ENCODE assay signal across 11 mouse cellular contexts in genomic region chr5:37817658-37818532, GRCm38 (mm10). TPM values are rescaled to one million over a fixed set of nuclear protein-coding genes. Genes with fewer than 3 reads are reported as not detected.
DNase-seq lines count a peak whose midpoint lies in the region; ATAC-seq lines count a peak whose summit lies in the region.
"Had no signal": no experiment of that assay in that cellular context is flagged by ENCODE, and none has a peak within 500 bp of the region (broad histone marks: within the 10 kb centered on the region; RNA-seq: fewer than 3 reads in every experiment).

No protein-coding gene starts in this region.

- no peaks in the 10 kb centered on the region for H3K9me3 ChIP-seq in intestine, embryonic 14.5 days (ENCODE audit: control insufficient read depth, low read length)
- H3K9me3 ChIP-seq in intestine, embryonic 15.5 days = no peaks in the 10 kb centered on the region
- no peaks in the 10 kb centered on the region for H3K9me3 ChIP-seq in embryonic facial prominence, embryonic 11.5 days (replicated peaks; ENCODE audit: control insufficient read depth, low read length)
- H3K9me3 ChIP-seq in limb, embryonic 10.5 days (replicated peaks) = no peaks in the 10 kb centered on the region
- H3K9me3 ChIP-seq: neural tube, embryonic 13.5 days had no signal

- H3K4me2 ChIP-seq in intestine, embryonic 14.5 days (ENCODE audit: low read length) = no peak overlapping the region
- no peak overlapping the region for H3K4me2 ChIP-seq in intestine, embryonic 15.5 days (replicated peaks)
- peak overlapping the region; percentile 40 for H3K4me2 ChIP-seq in embryonic facial prominence, embryonic 11.5 days (ENCODE audit: low read depth, low read length)

- ATAC-seq in intestine, embryonic 14.5 days (replicated peaks; ENCODE audit: low FRiP score, low TSS enrichment, low read depth) = no peak
- ATAC-seq in intestine, embryonic 15.5 days = no peak
- no peak for ATAC-seq in embryonic facial prominence, embryonic 11.5 days (replicated peaks; ENCODE audit: insufficient number of reproducible peaks, low FRiP score, low TSS enrichment, low read depth)

- no peaks in the 10 kb centered on the region for H3K4me1 ChIP-seq in intestine, embryonic 14.5 days (replicated peaks; ENCODE audit: control insufficient read depth, insufficient read depth, low read length)
- 0 out of 2 replicates have a peak, but pooled peaks cover 4% of the 10 kb centered on the region for H3K4me1 ChIP-seq in intestine, embryonic 15.5 days (replicated peaks)
- H3K4me1 ChIP-seq in embryonic facial prominence, embryonic 11.5 days (ENCODE audit: control insufficient read depth, insufficient read depth, low read length) = 0 out of 2 replicates have a peak, but pooled peaks cover 4% of the 10 kb centered on the region
- H3K4me1 ChIP-seq in limb, embryonic 10.5 days = peaks cover 66% of the 10 kb centered on the region

- peaks cover 96% of the 10 kb centered on the region for H3K27me3 ChIP-seq in intestine, embryonic 14.5 days (replicated peaks; ENCODE audit: control insufficient read depth, insufficient read depth, low read length)
- peaks cover 92% of the 10 kb centered on the region for H3K27me3 ChIP-seq in intestine, embryonic 15.5 days (replicated peaks)
- peaks cover 36% of the 10 kb centered on the region for H3K27me3 ChIP-seq in embryonic facial prominence, embryonic 11.5 days (ENCODE audit: control insufficient read depth, insufficient read depth, low read length)
- H3K27me3 ChIP-seq in limb, embryonic 10.5 days (ENCODE audit: low read depth, poor library complexity, severe bottlenecking) = peaks cover 91% of the 10 kb centered on the region

- peak; percentile 68 for DNase-seq in intestine, embryonic 14.5 days (ENCODE audit: low spot score)
- peak; percentile 25 for DNase-seq in ZHBTc4 (ENCODE audit: low read depth, low spot score)
- DNase-seq in embryonic facial prominence, embryonic 11.5 days (ENCODE audit: low spot score) = no peak
- DNase-seq in limb, embryonic 10.5 days (ENCODE audit: low spot score) = peak; percentile 64
- DNase-seq in right cerebral cortex, postnatal 4 days = no peak
- DNase-seq in layer of hippocampus, postnatal 10 days (ENCODE audit: low spot score in 2 of 2) = no peak
- no peak for DNase-seq in spleen, postnatal 36 days (ENCODE audit: low spot score in 2 of 2)
- DNase-seq: liver; lung, postnatal 36 days had no signal

- no peak overlapping the region for H3K4me3 ChIP-seq in intestine, embryonic 14.5 days (ENCODE audit: low read depth, low read length)
- H3K4me3 ChIP-seq in intestine, embryonic 15.5 days (replicated peaks) = no peak overlapping the region
- peak overlapping the region; percentile 25 for H3K4me3 ChIP-seq in embryonic facial prominence, embryonic 11.5 days (ENCODE audit: low read depth, low read length)
- H3K4me3 ChIP-seq in limb, embryonic 10.5 days = peak overlapping the region; percentile 47
- H3K4me3 ChIP-seq: neural tube, embryonic 13.5 days had no signal

- 4% methylated on average over 34 of the region's 34 CpGs for WGBS in intestine, embryonic 14.5 days
- 3% methylated on average over 34 of the region's 34 CpGs for WGBS in intestine, embryonic 15.5 days
- WGBS in embryonic facial prominence, embryonic 11.5 days = 2% methylated on average over 34 of the region's 34 CpGs
- 3% methylated on average over 34 of the region's 34 CpGs for WGBS in limb, embryonic 10.5 days

- H3K36me3 ChIP-seq in intestine, embryonic 14.5 days (ENCODE audit: control insufficient read depth, insufficient read depth, low read length) = no peaks in the 10 kb centered on the region
- no peaks in the 10 kb centered on the region for H3K36me3 ChIP-seq in intestine, embryonic 15.5 days
- H3K36me3 ChIP-seq in embryonic facial prominence, embryonic 11.5 days (replicated peaks; ENCODE audit: control insufficient read depth, insufficient read depth, low read depth, low read length) = no peaks in the 10 kb centered on the region
- H3K36me3 ChIP-seq in limb, embryonic 10.5 days = peaks cover 20% of the 10 kb centered on the region
- H3K36me3 ChIP-seq: neural tube, embryonic 13.5 days had no signal

- no peak overlapping the region for H3K27ac ChIP-seq in intestine, embryonic 14.5 days (ENCODE audit: low read depth)
- no peak overlapping the region for H3K27ac ChIP-seq in intestine, embryonic 15.5 days
- H3K27ac ChIP-seq in embryonic facial prominence, embryonic 11.5 days (replicated peaks; ENCODE audit: low read depth, low read length) = peak overlapping the region; percentile 59
- peak overlapping the region; percentile 85 for H3K27ac ChIP-seq in limb, embryonic 10.5 days
- H3K27ac ChIP-seq: neural tube, embryonic 13.5 days had no signal

- H3K9ac ChIP-seq in intestine, embryonic 14.5 days (ENCODE audit: low read length) = no peak overlapping the region
- no peak overlapping the region for H3K9ac ChIP-seq in intestine, embryonic 15.5 days
- H3K9ac ChIP-seq in embryonic facial prominence, embryonic 11.5 days (replicated peaks; ENCODE audit: low read length) = peak overlapping the region; percentile 58
- H3K9ac ChIP-seq: neural tube, embryonic 13.5 days had no signal

RNA-seq across cellular contexts. Expression of gene Msx1, which starts 6.5 kb away (rescaled TPM):
- 2.8 and 3.1 TPM in 2 replicates for polyA plus RNA-seq in intestine, embryonic 14.5 days (2014; fragmentation: Nextera tagmentation; extraction: Ambion mirVana)
- polyA plus RNA-seq in intestine, embryonic 15.5 days (2015; fragmentation: Nextera tagmentation; extraction: Ambion mirVana) = 3.2 and 3.8 TPM in 2 replicates
- 330 and 367 TPM in 2 replicates for polyA plus RNA-seq in embryonic facial prominence, embryonic 11.5 days (2014; fragmentation: Nextera tagmentation; extraction: Ambion mirVana)
- polyA plus RNA-seq in limb, embryonic 10.5 days (2016; fragmentation: Nextera tagmentation; extraction: Ambion mirVana) = 360 and 372 TPM in 2 replicates
- total RNA-seq in layer of hippocampus, postnatal 10 days (2021) = 1 to 10 TPM; 7.4 to 8.5 TPM

Comparison
In these comparisons a context has a peak if more than half of its experiments do, and no peak if none do; other contexts are left out.
1. DNase-seq: peak in intestine, embryonic 14.5 days (single experiment), ZHBTc4 (single experiment) and limb, embryonic 10.5 days (single experiment); none in embryonic facial prominence, embryonic 11.5 days (single experiment), right cerebral cortex, postnatal 4 days (single experiment), layer of hippocampus, postnatal 10 days (0 of 2) and spleen, postnatal 36 days (0 of 2).
2. H3K27ac ChIP-seq: peak in embryonic facial prominence, embryonic 11.5 days (single experiment) and limb, embryonic 10.5 days (single experiment); none in intestine, embryonic 14.5 days (single experiment) and intestine, embryonic 15.5 days (single experiment).
3. H3K4me3 ChIP-seq: peak in embryonic facial prominence, embryonic 11.5 days (single experiment) and limb, embryonic 10.5 days (single experiment); none in intestine, embryonic 14.5 days (single experiment) and intestine, embryonic 15.5 days (single experiment).
4. RNA of gene Msx1, which starts 6.5 kb away (polyA plus RNA-seq): 360 to 372 TPM in limb, embryonic 10.5 days and 330 to 367 TPM in embryonic facial prominence, embryonic 11.5 days; 3.2 to 3.8 TPM in intestine, embryonic 15.5 days and 2.8 to 3.1 TPM in intestine, embryonic 14.5 days; every median in the first group is over 10 times any median in the second.